Mouse (Mus musculus) mature B cell (primary cell): ENCODE results near the gene Cd300ld5.
"Not testable (repeated sequence)": the region's sequence is repeated elsewhere in the genome, so short reads cannot be mapped to it uniquely, and the experiment has no call there.

ENCODE experiments used
- in situ Hi-C: fragments of 300-500 bp; cut with MboI; formaldehyde crosslinking; loops from 2 replicates; pipeline ENCODE4 v1.14.3; 2019

Cd300ld5 gene

DNA sequence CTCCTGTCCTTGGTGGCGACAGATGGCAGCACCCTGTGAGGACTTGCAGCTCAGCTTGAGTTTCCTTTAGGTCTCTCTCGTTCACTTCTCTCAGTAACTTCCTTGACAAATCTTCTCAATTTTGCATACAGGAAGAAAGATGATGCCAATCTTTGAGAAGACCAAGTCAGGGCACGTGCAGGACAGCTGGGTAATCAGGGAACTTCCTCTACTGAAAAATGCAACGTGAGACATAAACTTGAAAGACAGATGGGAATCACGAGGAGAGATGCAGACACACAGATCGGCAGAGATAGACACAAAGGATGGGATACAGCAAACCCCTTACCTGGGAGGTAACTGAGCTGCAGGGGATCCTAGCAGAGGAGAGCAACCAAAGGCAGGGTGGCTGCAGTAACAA is at the start of gene Cd300ld5:
Gene Cd300ld5, minus strand, starts transcription at position 101 of the 400 bp plus-strand sequence.
- in situ Hi-C loops = not testable (repeated sequence)

DNA sequence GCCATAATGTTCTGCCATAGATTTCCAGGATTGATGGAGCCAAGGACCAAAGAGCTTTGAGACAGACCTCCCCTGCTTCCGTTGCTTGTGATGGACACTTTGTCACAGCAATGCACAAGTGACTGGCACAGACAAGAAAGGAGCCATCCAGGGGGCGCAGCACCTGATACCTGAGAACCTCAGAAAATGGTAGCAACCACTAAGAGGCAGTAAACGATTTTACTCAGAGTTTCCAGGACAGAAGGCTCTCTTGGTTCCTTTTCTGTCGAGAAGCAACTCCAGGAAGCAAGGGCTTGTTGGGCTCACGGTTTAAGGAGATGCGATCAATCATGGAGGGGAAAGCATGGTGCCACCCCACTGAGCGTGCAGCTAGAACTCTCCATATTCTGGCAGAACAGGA is 48.6 kb upstream of the Cd300ld5 start:
- in situ Hi-C loops = no loop called here

GRCm38 (mm10) chr11:115085064-115085463 is 47.5 kb upstream of the Cd300ld5 start:
- in situ Hi-C loops = no loop called here

DNA sequence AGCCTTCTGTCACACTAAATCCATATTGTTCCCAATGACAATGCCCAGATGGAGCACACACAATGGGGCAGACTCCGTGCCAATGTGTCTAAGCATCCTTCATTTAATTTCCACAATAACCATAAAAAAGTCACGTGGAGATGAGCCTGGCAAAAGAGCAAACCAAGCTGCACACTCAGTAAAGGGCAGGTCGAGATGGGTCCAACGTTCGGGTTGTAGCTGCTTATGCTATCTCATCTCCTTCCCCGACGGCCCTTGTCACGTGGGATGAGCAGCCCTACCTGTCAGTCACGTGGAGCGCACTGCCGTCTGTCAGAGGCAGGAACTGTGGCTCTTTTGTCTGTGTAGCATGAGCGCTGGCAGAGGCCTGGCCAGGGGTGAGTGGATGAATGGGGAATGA is 47.0 kb upstream of the Cd300ld5 start:
- in situ Hi-C loops = loop anchor here (5.0 kb wide), 1 partner anchor 73 kb away; no protein-coding TSS in a partner anchor

DNA sequence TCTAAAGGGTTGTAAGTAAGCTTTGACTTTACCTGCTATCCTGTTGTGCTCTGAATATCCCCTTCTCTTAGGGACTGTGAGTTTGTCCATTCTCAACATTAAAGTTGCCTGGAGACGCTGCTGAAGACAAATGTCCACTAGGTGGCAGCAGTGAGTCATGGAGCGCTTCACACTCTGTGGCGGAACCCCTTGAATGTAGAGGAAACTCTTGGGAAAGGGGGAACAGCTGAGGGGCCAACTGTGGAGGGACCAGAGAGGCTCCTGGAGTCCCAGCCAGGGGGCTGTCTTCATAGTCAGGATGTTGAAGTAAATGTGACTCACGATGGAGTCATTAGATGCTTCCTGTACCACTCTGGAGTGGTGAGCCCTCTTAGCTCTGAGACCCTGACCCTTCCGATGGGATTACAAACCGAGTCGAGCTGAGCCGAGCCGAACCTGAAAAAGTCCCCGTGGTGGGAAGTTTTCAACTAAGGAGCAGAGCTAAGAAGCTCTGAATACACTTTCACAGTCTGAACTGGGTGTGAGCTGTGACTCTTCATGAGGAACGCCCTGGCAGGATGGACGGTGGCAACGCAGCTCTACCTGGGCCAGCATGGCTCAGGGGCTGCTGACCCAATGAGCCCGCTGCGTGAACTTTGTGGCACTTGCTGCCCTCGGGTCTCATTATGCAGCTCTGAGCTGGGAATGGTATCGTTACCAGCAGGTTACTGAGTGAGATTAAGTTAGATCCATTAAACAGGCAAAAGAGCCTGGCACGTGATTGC is 46.0 kb upstream of the Cd300ld5 start:
- in situ Hi-C loops = loop anchor here (5.0 kb wide), 1 partner anchor 74 kb away; no protein-coding TSS in a partner anchor

- in situ Hi-C loops = loop anchor here (5.0 kb wide), 1 partner anchor 75 kb away; no protein-coding TSS in a partner anchor
These were observed 44.6 kb upstream of the Cd300ld5 start for GRCm38 (mm10) chr11:115082196-115082595.

DNA sequence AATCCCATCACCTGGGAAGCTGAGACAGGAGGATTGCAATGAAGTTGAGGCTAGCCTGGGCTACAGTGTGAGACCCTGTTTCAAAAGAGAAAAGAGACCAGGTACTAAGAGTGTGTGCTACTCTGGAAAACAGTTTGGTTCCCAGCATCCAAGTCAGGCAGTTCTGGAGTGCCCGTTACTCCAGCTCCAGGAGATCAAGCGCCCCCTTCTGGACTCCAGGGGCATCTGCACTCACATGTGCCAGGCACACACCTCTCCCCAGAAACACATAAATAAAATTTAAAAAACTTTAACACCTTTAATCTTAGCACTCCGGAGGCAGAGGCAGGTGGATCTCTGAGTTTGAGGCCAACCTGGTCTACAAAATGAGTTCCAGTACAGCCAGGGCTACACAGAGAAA is 43.8 kb upstream of the Cd300ld5 start:
- in situ Hi-C loops = loop anchor here (5.0 kb wide), 1 partner anchor 76 kb away; no protein-coding TSS in a partner anchor

- in situ Hi-C loops = loop anchor here (5.0 kb wide), 1 partner anchor 76 kb away; no protein-coding TSS in a partner anchor
These were observed 43.3 kb upstream of the Cd300ld5 start for GRCm38 (mm10) chr11:115080886-115081285.

DNA sequence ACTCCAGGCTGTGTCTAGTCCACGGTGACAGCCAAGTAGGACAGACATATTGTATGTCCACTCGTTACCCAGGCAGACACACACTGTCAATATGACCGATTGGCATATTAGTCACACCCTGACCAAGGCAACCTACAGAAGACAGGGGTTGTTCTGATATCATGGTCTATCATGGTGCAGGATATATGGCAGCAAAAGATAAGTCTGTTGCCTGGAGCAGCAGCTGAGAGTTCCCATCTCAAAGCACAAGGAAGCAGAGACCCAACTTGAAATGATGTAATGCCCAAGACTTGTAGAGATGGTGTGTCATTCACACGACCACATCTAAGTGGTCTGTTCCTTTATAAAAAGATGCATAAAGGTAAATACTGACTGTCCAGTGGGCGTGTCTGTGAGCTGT is 41.1 kb upstream of the Cd300ld5 start:
- in situ Hi-C loops = no loop called here

GRCm38 (mm10) chr11:115077436-115077835 is 39.9 kb upstream of the Cd300ld5 start:
- in situ Hi-C loops = no loop called here

GRCm38 (mm10) chr11:115075859-115076258 is 38.3 kb upstream of the Cd300ld5 start:
- in situ Hi-C loops = no loop called here

DNA sequence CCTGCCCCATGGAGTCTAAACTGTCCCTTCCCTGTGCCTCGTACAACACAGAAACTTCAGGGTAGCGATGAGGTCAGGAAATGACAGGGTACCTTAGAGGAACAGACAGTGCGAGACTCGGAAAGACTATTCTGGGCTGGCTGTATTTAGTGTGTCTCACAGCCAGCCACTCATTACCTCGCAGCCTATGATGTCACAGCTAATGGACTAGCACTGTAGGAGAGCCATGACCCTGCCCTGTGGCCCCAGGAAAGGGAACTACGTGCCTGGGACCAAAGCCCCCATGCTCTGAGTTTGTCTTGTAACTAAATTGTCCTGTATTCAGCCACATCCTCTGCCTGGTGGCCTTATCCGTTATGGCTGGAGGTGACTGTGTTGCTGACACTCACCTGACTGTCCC is 37.8 kb upstream of the Cd300ld5 start:
- in situ Hi-C loops = no loop called here

DNA sequence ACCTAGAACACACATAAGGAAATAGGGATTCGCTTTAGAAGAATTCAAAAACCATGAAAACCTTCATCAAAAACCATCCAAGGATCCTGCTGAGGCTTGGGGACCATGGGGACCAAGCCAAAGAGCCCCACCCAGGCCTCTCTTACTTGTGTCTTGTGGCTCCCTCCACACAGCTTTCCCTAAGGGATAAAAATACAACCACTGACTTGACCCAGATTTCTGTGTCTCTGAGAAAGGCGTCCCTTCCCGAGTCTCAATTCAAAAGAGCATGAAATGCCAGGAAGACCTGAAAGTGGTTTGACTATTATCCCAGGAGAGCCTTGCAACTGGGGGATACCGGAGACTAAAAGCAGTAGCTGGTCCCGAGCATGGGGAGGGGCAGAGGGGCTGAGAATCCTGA is 35.4 kb upstream of the Cd300ld5 start:
- in situ Hi-C loops = no loop called here

GRCm38 (mm10) chr11:115071631-115072294 is 34.2 kb upstream of the Cd300ld5 start:
- in situ Hi-C loops = no loop called here

DNA sequence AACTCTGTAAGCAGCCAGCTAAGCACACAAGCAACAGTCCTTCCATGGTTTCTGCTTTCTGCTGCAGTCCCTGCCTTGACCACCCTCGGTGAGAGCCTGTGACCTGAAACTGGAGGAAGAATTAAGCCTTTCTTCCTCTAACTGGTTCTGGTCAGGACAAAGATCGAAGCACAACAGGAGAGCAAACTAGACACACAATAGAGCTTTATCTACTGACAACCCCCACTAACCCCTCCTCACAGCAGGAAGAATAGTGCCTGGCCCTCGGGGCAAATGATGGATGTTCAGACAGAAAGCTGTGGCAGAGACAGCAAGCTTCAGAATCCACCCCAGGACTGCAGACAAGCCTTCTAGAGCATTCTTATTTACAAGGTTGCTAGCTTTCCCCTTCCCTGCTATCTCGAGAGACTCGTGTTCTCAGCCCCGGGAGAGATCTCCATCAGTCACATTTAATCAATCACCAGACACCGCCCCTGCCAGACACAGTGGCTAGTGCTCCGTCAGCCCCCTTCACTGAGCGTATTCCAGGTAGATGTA is 33.5 kb upstream of the Cd300ld5 start:
- in situ Hi-C loops = no loop called here

GRCm38 (mm10) chr11:115066768-115067167 is 29.2 kb upstream of the Cd300ld5 start:
- in situ Hi-C loops = no loop called here

- in situ Hi-C loops = no loop called here
These were observed 24.5 kb upstream of the Cd300ld5 start, which contains the start of gene Cd300e for GRCm38 (mm10) chr11:115062077-115062476. Gene Cd300e (minus strand): TSS chr11:115062177.

DNA sequence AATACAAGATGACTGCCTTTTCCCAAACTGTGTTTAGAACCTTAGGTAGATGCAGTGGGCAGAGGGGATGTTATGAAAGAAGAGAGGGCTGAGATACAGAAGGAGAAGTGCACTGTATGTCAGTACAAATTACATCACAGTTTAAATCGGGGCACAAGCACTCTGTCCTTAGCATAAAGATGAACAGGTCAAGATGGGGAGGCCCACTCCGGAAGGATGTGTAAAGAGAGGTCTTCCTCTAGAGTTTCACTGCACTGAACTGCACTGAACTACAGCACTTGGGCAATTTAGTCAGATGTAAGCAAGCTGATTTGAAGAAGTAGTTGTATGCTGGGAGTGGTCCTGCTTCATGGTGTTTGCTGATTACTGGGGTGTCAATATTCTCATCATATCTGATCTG is 22.2 kb upstream of the Cd300ld5 start:
- in situ Hi-C loops = no loop called here

GRCm38 (mm10) chr11:115058701-115059100 is 21.1 kb upstream of the Cd300ld5 start:
- in situ Hi-C loops = no loop called here

- in situ Hi-C loops = no loop called here
These were observed 17.0 kb upstream of the Cd300ld5 start for GRCm38 (mm10) chr11:115054537-115054936.

- in situ Hi-C loops = no loop called here
These were observed 15.4 kb upstream of the Cd300ld5 start for GRCm38 (mm10) chr11:115052991-115053390.

DNA sequence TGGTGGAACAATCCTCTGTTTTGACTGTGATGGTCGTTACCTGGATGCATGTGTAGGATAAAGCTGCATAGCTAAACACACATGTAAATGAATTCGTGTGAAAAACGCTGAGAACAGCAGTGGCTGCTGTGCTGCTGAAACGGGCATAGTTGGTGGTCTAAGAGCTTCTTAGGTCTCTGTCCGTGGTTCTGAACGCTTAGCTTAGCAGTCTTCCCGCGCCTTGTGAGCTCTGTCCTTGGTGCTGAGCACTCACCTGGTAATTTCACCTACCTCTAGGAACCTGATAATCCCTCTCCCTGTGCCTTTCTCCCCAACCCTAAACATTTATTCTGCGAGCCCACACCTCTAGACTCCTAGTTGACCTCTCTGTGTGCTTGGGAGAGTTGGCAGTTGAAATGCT is 14.6 kb upstream of the Cd300ld5 start:
- in situ Hi-C loops = no loop called here
